Mouse (Mus musculus) ovary, postnatal 36 days (tissue): ENCODE measurements around the gene B4galt1.

Experiments
- DNase-seq: peaks from one replicate; pipeline ENCODE4 v3.0.0; 2022; ENCODE audit warnings: low spot score, mixed read lengths

B4galt1 gene

DNA sequence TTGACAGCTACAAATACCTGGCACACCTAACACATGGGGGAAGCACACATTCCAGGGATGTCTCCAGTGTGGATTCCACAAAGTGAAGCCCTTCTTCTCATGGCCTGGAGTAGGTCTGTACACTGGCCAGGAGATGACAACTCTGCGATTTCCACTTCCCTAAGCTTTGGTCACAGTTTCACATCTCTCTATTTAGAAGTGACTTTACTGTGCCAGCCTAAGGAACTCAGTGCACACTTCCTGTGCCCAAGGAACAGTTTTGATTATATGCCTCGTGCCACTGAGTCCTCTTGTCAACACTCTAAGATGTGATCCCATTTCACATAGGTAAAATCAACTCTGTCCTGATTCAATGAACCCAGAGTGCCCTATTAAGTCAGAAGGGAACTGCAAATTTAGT, 13.4 kb downstream of the B4galt1 start:
- no peak for DNase-seq

GRCm38 (mm10) chr4:40839251-40839650, 14.6 kb downstream of the B4galt1 start:
- no peak for DNase-seq

GRCm38 (mm10) chr4:40837451-40838285, 16.1 kb downstream of the B4galt1 start:
- DNase-seq, result no peak

DNA sequence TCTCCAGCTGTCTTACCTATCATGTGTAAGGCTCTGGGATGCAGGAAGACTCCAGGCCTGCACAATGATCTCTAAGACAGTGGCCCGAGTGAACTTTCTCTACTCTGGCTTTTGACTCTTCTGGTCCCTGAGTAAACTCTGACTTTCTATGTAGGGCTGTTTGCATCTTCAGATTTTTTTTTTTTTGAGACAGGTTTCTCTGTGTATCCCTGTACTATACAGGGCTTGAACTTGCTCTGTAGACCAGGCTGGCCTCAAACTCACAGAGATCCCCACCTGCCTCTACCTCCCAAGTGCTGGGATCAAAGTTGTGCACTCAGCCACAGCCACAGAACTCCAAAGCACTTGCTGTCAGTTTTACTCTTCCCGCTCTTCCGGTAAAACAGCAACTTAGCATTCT, 16.8 kb downstream of the B4galt1 start:
- DNase-seq, result no peak

DNA sequence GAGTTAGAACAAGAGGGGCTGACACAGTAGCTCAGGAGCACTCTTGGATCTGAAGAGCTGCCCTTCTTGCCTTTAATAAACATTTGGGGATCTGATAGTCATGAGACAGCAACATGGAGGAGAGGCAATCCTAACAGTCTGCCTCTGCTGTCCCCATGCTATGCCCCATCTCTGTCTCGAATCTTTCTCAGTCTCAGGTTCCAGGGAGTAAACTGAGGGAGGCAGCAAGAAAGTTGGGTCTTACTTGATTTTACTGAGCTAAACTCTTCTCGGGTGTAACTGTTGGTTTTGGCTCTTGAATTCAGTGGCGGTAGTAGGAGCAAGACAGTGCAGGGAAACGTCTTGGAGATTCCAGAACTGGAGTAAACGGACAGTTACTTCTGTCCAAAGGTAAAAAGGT, 18.9 kb downstream of the B4galt1 start:
- no peak for DNase-seq

GRCm38 (mm10) chr4:40834232-40834786, 19.5 kb downstream of the B4galt1 start:
- DNase-seq, result no peak

DNA sequence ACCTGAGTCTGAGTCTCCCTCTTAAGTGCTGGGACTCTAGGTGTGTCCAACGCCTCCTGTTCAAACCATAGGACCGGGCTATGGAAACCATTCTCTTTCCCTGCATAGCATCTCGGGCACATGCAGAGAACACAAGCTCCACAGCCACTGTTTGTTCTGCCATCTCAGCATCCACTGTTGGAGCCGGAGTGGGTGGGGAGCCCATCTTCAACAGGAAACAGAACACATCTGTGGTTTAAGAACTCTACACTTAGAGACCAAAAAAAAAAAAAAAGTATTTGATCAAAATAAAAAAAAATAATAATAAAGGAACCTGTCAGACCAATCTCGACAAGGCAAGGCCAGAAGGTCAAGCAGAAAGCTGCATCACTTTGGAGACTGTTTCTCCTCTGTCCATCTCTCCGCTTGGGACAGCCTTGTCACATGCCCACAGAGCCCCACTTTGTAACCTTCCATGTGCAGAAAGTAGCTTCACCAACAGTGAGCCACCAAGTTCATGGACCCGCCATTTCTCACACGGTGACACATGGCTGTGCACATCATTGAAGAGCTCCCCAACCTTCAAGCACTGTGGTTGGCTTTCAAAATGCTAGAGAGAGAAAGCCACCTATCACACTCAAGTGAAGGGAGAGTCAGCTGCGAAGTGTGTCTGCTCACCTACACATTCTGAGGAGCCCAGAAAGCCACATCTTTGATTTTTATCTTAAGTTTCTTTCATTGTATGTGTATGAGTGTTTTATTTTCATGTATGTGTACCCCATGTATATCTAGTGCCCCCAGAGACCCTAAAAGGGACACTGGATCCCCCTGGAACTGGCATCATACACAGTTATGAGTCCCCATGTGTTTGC, 20.2 kb downstream of the B4galt1 start:
- no peak for DNase-seq

DNA sequence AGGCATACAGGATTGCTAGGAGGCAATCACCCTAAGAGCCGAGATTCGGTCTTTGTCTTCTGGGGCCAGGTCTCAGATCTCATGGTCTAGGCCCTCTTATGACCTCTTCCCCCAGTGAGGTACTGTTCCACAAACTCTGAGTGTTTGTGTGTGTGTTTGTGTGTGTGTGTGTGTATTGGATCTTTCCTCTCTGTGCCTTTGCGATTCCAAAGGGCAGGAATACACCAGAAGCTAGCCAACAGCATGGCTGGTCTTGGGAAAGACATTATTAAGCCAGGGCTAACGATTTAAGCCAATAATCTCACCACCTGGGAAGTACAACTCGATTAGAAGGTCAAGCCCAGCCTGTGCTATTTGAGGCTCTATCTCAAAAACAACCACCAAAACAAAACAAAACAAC, 23.3 kb downstream of the B4galt1 start:
- DNase-seq, result no peak

DNA sequence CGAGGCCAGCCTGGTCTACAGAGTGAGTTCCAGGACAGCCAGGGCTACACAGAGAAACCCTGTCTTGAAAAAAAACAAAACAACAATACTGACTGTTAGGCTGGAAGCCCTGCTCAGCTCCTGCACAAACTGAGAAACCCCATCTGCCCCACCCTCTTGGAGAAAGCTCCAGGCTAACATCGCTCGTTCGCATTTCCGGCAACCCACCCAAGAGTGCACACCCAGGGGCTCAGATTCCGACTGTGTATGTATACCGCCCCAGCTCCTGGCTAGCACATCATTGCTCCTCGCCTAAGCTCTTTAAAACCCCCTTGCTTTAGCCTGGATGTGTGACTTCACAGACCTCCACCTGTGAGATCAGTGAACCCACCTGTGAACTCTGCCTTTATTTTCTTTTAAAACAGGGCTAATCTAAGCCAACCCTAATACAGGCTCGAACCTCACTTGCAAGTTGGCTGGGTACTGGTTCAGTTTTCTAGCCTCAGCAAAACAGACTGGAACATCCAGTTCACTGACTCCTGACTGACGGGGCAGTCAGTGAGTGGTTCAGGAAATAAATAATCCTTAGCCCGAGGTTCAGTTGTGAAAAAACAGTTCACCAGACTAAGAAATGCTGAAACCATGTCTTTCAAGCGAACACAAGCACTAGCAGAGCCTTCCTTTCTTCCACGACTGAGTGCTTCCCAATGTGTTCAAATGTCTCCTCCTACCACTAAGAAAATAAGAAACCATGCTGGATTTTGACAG, 24.0 kb downstream of the B4galt1 start:
- no peak for DNase-seq

DNA sequence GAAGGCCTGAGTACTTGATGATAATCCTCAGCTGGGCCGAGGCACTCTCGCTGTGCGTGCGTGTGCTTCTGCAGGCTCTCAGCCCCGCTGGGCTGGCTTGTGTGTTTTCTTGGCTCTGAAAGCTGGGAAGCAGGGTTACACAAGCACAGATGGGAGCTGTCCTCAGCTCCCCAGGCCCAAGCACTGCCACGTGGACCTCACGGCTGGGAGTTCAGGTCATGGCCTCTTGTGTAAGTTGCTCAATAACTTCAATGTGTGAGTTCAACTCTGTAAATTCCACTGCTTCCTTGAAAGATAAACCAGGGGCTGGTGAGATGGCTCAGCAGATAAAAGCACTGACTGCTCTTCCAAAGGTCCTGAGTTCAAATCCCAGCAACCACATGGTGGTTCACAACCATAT, 24.9 kb downstream of the B4galt1 start:
- DNase-seq, result peak; percentile 47

GRCm38 (mm10) chr4:40827926-40828325, 25.9 kb downstream of the B4galt1 start:
- no peak for DNase-seq

DNA sequence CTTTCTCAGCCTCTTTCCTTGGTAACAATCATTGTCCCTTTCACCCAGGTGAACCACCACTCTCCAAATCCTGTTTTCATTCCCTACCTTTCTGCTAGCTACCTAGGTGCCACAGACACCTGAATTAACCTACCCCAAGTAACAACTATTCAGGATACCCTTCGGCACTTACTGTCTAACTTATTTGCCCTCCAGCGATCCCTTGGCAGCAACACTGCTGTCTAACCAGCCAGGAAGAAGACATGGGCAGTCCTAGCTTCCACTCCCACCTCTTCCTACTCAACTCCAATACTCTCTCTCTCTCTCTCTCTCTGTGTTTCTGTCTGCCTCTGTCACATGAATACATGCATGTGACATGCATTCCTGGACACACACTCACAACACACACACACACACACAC, 27.0 kb downstream of the B4galt1 start:
- DNase-seq, result no peak

DNA sequence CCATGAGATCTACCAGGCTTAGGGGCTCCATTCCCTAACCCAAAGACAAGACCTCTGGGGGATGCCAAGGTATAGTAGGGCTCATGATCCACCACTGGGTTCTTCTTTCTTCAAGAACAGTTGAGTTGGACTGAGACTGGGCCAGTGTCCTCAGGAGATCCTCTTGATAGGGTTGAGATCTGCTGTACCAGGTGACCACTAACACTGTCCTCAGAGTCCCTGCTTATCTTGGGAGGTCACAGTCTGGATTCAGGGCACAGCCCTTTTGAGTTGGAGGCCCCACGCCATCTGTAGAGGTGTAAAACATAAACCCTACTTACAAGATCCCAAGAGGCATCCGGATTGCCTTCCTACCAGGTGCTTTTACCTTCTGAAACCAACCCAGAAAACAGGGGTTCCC, 27.8 kb downstream of the B4galt1 start:
- no peak for DNase-seq

DNA sequence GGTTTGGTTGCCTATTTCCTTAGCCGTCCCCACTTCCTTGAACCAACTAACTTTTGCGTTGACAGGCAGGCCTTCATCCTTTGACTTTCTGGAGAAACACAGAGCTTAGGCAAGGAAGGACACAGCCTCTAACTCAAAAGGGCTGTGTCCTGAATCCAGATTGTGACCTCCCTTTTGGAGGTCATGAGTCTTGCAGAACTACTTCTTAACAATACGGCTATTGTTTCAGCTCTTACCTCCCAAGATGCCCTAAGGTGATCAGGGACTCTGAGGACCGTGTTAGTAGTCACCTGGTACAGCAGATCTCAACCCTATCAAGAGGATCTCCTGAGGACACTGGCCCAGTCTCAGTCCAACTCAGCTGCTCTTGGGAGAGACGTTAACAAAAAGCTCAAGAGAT, 28.7 kb downstream of the B4galt1 start:
- no peak for DNase-seq

DNA sequence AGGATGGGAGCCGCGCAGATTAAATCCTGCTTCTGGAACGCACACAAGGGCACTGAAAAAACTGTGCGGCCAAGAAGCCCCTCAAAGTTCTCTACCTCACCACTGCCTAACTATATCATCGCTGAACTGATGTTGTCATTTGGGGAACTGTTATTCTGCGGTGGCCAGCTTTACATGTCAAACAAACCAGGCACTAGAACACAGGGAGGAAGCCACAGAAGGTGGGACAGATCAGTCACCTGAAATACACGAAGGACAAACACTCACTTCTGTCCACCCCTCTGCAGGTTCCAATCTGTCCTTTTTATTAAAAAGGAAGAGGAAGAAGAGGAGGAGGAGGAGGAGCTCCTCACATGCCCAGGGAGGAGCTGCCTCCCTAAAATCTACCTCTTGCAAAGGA, 29.3 kb downstream of the B4galt1 start:
- no peak for DNase-seq

GRCm38 (mm10) chr4:40823664-40824063, 30.1 kb downstream of the B4galt1 start:
- DNase-seq, result no peak

DNA sequence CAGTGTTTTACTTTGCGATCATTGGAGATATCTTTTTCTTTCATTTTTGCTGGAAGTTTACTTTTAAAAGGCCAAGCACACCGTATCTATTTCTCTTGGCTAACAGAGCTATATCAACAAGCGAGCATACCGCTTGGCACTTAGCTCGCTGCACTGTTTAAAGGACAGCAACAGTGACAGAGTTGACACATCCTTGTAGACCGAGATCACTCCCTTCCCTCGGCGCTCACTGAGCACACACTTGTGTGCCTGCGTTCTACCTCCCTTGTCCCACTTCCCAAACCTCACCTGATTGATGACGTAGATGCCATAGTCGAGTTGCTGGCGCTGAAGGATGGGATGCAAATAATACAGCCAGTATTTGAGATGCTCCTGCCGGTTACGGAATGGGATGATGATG, 30.7 kb downstream of the B4galt1 start:
- no peak for DNase-seq

DNA sequence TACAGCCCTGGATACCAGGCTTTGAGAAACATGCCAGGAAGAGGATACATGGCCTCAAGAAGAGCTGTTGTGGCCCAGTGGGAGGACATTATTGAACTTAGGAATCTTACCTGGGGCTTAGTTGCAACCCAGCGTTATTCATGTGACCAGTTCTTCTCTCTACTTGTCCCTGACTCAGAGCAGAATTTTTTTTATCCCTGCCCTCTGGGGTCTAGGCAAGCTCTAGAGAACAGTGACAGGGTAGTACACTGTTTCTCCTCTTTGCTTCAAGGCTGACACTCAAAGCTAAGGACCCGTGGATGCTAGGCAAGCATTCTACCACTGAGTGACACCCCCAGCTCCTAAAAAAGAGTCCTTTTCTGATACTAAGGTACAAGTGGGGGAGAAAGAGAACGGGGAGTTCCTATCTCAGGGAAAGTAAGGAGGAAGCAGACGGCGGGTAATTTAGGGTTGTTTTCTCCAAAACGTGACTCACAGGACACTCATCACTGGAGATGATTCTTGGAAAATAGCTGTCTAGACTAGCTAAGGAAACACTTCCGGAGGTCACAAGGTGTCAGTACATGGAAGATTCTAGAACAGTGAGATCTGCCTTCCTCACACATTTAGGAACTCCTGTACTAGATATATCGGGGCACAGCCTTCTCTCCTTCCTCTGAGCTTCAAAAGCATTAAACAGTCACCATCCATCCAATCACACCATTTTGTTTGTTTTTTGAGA, 32.3 kb downstream of the B4galt1 start:
- no peak for DNase-seq

DNA sequence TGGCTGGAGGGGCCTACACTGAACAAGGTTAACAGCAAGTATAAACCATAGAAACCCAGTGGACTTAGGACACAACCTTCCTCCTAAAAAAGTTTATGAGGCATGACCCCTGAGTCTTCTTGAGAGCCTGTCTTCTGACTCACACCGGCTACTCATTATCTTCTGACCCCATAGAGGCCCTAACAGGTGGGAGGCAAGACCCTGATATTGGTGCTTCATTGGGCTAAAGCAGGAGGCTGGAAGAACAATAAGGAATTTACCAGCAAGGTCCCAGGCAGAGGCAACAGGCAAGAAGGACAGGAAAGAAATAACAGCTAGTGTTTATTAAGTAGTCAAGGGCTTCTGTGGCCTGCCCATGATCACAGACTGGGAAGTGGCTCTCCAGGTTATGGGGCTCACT, 32.9 kb downstream of the B4galt1 start:
- no peak for DNase-seq

DNA sequence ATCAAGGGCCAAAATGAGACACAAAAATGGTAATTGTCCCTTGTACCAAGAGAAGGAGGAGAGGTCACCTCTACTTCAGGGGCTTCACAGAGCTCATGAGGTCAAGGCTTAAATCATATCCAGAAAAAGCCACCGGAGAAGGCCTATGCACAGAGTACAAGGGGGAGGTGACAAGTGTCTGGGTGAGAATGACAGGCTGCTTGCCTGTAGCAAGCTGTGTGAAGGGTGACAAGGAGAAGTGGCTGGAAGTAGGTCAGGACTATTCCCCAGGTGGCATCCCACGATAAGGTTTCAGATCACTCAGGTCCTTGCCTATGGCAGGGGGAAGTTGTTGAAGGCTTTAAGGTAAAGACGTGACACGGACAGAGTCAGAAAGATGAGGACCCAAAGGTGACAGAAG, 33.8 kb downstream of the B4galt1 start:
- DNase-seq, result no peak

GRCm38 (mm10) chr4:40819151-40819550, 34.7 kb downstream of the B4galt1 start:
- DNase-seq, result no peak

GRCm38 (mm10) chr4:40818421-40818820, 35.4 kb downstream of the B4galt1 start:
- DNase-seq, result no peak
